Mouse (Mus musculus): ENCODE data around the gene Nsa2.
"Not testable (repeated sequence)": the region's sequence is repeated elsewhere in the genome, so short reads cannot be mapped to it uniquely, and the experiment has no call there.

GRCm38 (mm10) chr13:97129654-97130053, 8.1 kb downstream of the Nsa2 start:
- not testable (repeated sequence) for TF ChIP-seq GATA1 (IDR thresholded peaks at IDR 0.05; ENCODE audit: borderline replicate concordance, low read length); CTCF (IDR thresholded peaks at IDR 0.05; ENCODE audit: low read depth, low read length); POLR2AphosphoS5 (IDR thresholded peaks at IDR 0.05; ENCODE audit: insufficient replicate concordance, low read depth, low read length); TAL1 (conservative IDR thresholded peaks at IDR 0.05; ENCODE audit: low read depth, low read length); GATA2 (IDR thresholded peaks at IDR 0.05; ENCODE audit: borderline replicate concordance, low read depth, low read length)

Data from G1E (cell line).